Mouse (Mus musculus) heart, embryonic 16.5 days (tissue): ENCODE data around the gene Secisbp2. TPM values are rescaled to one million over a fixed set of nuclear protein-coding genes. Genes with fewer than 3 reads are reported as not detected.

ENCODE experiments used
- ATAC-seq: fragments of 200-750 bp; cut with Nextera tagmentation; replicated peaks from 2 replicates; pipeline ENCODE4 v1.8.0; 2017; ENCODE audit warnings: moderate number of reproducible peaks; ENCODE audit not compliant: insufficient read depth, low FRiP score; ENCODE audit errors: extremely low read depth
- H3K27ac ChIP-seq: fragments of 300-500 bp; sonication (generic); 2 replicates; pipeline ENCODE4 v1.5.1; 2014; ENCODE audit warnings: mild to moderate bottlenecking, low read length, control low read depth, moderate library complexity
- H3K27me3 ChIP-seq: fragments of 300-500 bp; sonication (generic); 2 replicates; pipeline ENCODE4 v1.6.1; 2014; ENCODE audit warnings: low read length, mixed read lengths; ENCODE audit not compliant: control insufficient read depth, insufficient read depth
- H3K36me3 ChIP-seq: fragments of 300-500 bp; sonication (generic); 2 replicates; pipeline ENCODE4 v1.6.1; 2014; ENCODE audit not compliant: control insufficient read depth, insufficient read depth
- H3K4me1 ChIP-seq: fragments of 300-500 bp; sonication (generic); 2 replicates; pipeline ENCODE4 v1.6.1; 2014; ENCODE audit warnings: low read length, mixed read lengths; ENCODE audit not compliant: control insufficient read depth, insufficient read depth
- H3K4me2 ChIP-seq: fragments of 300-500 bp; sonication (generic); 2 replicates; pipeline ENCODE4 v1.6.1; 2014; ENCODE audit warnings: low read depth, mild to moderate bottlenecking, control low read depth, low read length
- H3K4me3 ChIP-seq: fragments of 300-500 bp; sonication (generic); 2 replicates; pipeline ENCODE4 v1.5.1; 2014; ENCODE audit warnings: mild to moderate bottlenecking, control low read depth, low read length
- H3K9ac ChIP-seq: fragments of 300-500 bp; sonication (generic); 2 replicates; pipeline ENCODE4 v1.6.1; 2014; ENCODE audit warnings: low read length, control low read depth
- H3K9me3 ChIP-seq: fragments of 300-500 bp; sonication (generic); replicated peaks from 2 replicates; pipeline ENCODE4 v1.6.1; 2016; ENCODE audit warnings: low read length; ENCODE audit not compliant: control insufficient read depth
- WGBS: fragments of 180-500 bp; shearing (Covaris S2); extraction: QIAGEN DNeasy Blood & Tissue Kit; methylation state at CpG from one replicate; pipeline ENCODE4 v1.1.7; 2014; 5-methylcytosine and 5-hydroxymethylcytosine counted together
- polyA plus RNA-seq: library from polyadenylated mRNA; unstranded; fragments of >200 nt; fragmentation: Nextera tagmentation; extraction: Ambion mirVana; gene quantifications from 2 replicates; pipeline ENCODE4 v1.2.1, GENCODE M21; 2015

Gene Secisbp2
- polyA plus RNA-seq = 29.3 and 30.2 TPM in 2 replicates

GRCm38 (mm10) chr13:51651408-51652064, at the start of gene Secisbp2:
Gene Secisbp2 (plus strand): TSS chr13:51651697.
- H3K27ac ChIP-seq = peak within 1 kb of the TSS; percentile 61
- peaks cover 27% of the 10 kb centered on the region for H3K4me1 ChIP-seq
- no peaks in the 10 kb centered on the region for H3K9me3 ChIP-seq
- no peaks in the 10 kb centered on the region for H3K27me3 ChIP-seq
- peak within 1 kb of the TSS; percentile 81 for H3K4me2 ChIP-seq
- peak within 1 kb of the TSS; percentile 77 for H3K9ac ChIP-seq
- WGBS = under 1% methylated on average over 69 of the region's 69 CpGs
- peaks cover 21% of the 10 kb centered on the region for H3K36me3 ChIP-seq
- H3K4me3 ChIP-seq = peak within 1 kb of the TSS; percentile 61
- peak; percentile 94 for ATAC-seq

- WGBS = 68% methylated on average over 8 of the region's 8 CpGs
- H3K36me3 ChIP-seq = no peaks in the 10 kb centered on the region
- H3K27ac ChIP-seq = no peak overlapping the region
- no peak for ATAC-seq
- H3K4me1 ChIP-seq = no peaks in the 10 kb centered on the region
- H3K9me3 ChIP-seq = no peaks in the 10 kb centered on the region
- no peak overlapping the region for H3K9ac ChIP-seq
- H3K27me3 ChIP-seq = no peaks in the 10 kb centered on the region
- no peak overlapping the region for H3K4me2 ChIP-seq
- H3K4me3 ChIP-seq = no peak overlapping the region
Measured at GRCm38 (mm10) chr13:51602764-51603163, 48.7 kb upstream of the Secisbp2 start.

- ATAC-seq = 0 out of 2 replicates have a peak, but pooled peaks have one; percentile 23
Measured at GRCm38 (mm10) chr13:51603221-51603893, 48.1 kb upstream of the Secisbp2 start.

GRCm38 (mm10) chr13:51603894-51604244, 47.6 kb upstream of the Secisbp2 start:
- Histone ChIP-seq H3K9me3 (no peaks in the 10 kb centered on the region), H3K27me3 (no peaks in the 10 kb centered on the region), H3K9ac (no peak overlapping the region), H3K4me1 (no peaks in the 10 kb centered on the region), H3K36me3 (no peaks in the 10 kb centered on the region), H3K4me2 (no peak overlapping the region; the same call in 1 of the 2 replicates), H3K4me3 (no peak overlapping the region), H3K27ac (no peak overlapping the region)
- ATAC-seq = no peak
- 45% methylated on average over 4 of the region's 4 CpGs for WGBS

More at GRCm38 (mm10) chr13:51603221-51603893, 48.1 kb upstream of the Secisbp2 start:
- no peaks in the 10 kb centered on the region for H3K27me3 ChIP-seq
- no peaks in the 10 kb centered on the region for H3K36me3 ChIP-seq
- H3K9me3 ChIP-seq = no peaks in the 10 kb centered on the region
- no peak overlapping the region for H3K9ac ChIP-seq
- no peak overlapping the region for H3K27ac ChIP-seq
- peak overlapping the region; percentile 51 for H3K4me2 ChIP-seq
- H3K4me1 ChIP-seq = no peaks in the 10 kb centered on the region
- H3K4me3 ChIP-seq = peak overlapping the region; percentile 1; the same call in 1 of the 2 replicates
- WGBS = 25% methylated on average over 16 of the region's 16 CpGs

DNA sequence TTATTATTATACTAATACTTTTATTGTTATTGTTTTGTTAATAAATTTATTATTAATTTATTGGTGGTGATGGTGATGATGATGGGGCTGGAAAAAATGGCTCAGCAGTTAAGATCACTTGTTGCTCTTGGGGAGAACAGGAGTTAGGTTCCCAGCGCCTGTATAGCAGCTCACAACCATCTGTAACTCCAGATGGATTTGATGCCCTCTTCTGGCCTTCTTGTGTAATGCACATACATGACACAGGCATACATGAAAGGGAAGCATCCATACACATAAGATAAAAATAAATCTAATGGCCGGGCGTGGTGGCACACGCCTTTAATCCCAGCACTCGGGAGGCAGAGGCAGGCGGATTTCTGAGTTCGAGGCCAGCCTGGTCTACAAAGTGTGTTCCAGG, 42.3 kb upstream of the Secisbp2 start:
- Histone ChIP-seq H3K4me3 (no peak overlapping the region), H3K9ac (no peak overlapping the region), H3K4me2 (no peak overlapping the region), H3K36me3 (no peaks in the 10 kb centered on the region), H3K27ac (no peak overlapping the region), H3K27me3 (no peaks in the 10 kb centered on the region), H3K9me3 (no peaks in the 10 kb centered on the region), H3K4me1 (no peaks in the 10 kb centered on the region)
- WGBS = 93% methylated on average over 7 of the region's 7 CpGs
- ATAC-seq = no peak

DNA sequence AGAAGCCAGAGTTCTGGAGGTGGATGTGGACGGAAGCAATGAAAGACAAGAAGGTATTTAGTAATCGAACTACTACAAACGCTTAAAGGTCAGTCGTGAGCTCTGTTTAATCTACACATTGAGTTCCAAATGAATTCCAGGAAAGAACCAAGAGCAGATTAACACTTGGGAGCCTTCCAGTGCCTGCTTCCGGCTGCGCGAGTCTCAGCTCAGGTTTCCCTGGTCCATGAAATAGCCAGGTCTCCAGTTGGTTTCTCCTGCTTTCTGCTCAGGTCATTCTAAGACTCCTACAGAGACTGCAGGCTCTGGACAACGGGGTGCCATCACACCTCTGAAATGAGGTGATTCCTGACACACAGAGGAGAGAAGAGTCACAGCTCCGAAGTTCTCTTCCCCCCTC, 40.4 kb upstream of the Secisbp2 start:
- H3K27ac ChIP-seq = no peak overlapping the region
- no peak for ATAC-seq
- 9% methylated on average over 9 of the region's 9 CpGs for WGBS
- H3K9ac ChIP-seq = no peak overlapping the region
- peak overlapping the region; percentile 31 for H3K4me2 ChIP-seq
- no peaks in the 10 kb centered on the region for H3K9me3 ChIP-seq
- H3K4me3 ChIP-seq = no peak overlapping the region
- H3K27me3 ChIP-seq = no peaks in the 10 kb centered on the region
- H3K4me1 ChIP-seq = no peaks in the 10 kb centered on the region
- no peaks in the 10 kb centered on the region for H3K36me3 ChIP-seq

GRCm38 (mm10) chr13:51611500-51611899, 40.0 kb upstream of the Secisbp2 start:
- Histone ChIP-seq H3K9ac (no peak overlapping the region), H3K9me3 (no peaks in the 10 kb centered on the region), H3K4me3 (no peak overlapping the region), H3K27ac (no peak overlapping the region), H3K4me1 (no peaks in the 10 kb centered on the region), H3K4me2 (peak overlapping the region; percentile 31), H3K27me3 (no peaks in the 10 kb centered on the region), H3K36me3 (no peaks in the 10 kb centered on the region)
- no peak for ATAC-seq
- 51% methylated on average over 5 of the region's 5 CpGs for WGBS

DNA sequence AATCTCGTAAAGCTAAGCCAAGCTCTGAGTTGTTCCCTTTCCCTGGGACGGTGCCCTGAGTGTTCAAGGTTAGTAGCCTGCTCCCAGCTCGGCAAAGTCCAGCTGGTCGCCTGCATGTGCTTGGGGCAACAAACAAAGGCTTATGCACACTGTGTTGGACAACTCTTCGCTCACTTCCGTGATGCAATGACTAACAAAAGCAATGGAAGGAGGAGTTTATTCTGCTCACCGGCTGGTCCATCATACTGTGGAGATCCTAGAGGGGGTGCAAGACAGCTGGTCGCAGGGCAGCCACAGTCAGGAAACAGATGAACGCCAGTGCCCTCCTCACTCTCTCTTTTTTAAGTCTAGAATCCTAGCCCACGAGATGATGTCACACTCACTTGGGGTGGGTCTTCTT, 35.7 kb upstream of the Secisbp2 start:
- no peaks in the 10 kb centered on the region for H3K36me3 ChIP-seq
- WGBS = 55% methylated on average over 10 of the region's 10 CpGs
- H3K4me1 ChIP-seq = no peaks in the 10 kb centered on the region
- H3K27ac ChIP-seq = no peak overlapping the region
- H3K9ac ChIP-seq = no peak overlapping the region
- H3K27me3 ChIP-seq = no peaks in the 10 kb centered on the region
- no peaks in the 10 kb centered on the region for H3K9me3 ChIP-seq
- no peak overlapping the region for H3K4me2 ChIP-seq
- H3K4me3 ChIP-seq = no peak overlapping the region
- ATAC-seq = no peak

DNA sequence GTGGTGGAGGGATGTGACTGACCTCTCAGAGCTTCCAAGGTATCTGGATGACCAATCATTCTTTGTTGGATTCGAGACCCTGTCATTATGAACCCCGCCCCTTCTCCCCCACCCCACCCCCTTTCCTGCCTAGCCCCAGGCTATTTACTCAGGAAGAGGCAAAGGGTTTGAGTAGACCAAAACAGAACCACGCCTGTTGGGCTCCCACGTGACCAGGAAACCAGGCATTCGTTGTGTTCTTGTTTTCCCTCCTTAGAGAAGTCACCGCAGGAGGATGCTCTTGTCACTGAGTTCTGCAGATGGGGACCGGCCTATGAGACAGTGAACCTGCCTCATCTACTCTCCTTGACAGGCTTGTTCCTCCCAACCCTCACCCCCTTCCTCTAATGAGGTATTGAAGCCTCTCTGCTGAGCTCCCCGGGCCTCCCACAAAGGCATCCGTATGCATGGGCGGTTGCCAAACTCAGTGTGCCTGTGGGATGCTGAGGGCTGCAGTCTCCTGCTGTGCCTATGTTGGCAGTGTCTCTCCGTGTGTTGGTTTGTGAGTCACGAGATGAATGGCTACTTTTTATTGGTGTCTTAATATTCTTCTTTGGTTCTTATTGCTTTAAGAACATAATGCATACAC, 35.0 kb upstream of the Secisbp2 start:
- no peak overlapping the region for H3K4me2 ChIP-seq
- H3K27me3 ChIP-seq = no peaks in the 10 kb centered on the region
- ATAC-seq = no peak
- no peaks in the 10 kb centered on the region for H3K9me3 ChIP-seq
- no peak overlapping the region for H3K9ac ChIP-seq
- 19% methylated on average over 12 of the region's 12 CpGs for WGBS
- no peaks in the 10 kb centered on the region for H3K36me3 ChIP-seq
- H3K4me3 ChIP-seq = no peak overlapping the region
- no peak overlapping the region for H3K27ac ChIP-seq
- H3K4me1 ChIP-seq = no peaks in the 10 kb centered on the region
